Mouse (Mus musculus) MEL (cell line): ENCODE measurements around the gene Timp1. TPM values are rescaled to one million over a fixed set of nuclear protein-coding genes. Genes with fewer than 3 reads are reported as not detected.

Experiments
- DNase-seq: peaks from one replicate; pipeline ENCODE4 v3.0.0; 2011; ENCODE audit warnings: low read depth, low spot score
- H3K27ac ChIP-seq: 2 replicates; pipeline ENCODE4 v1.5.1; 2012; ENCODE audit warnings: low read depth, mild to moderate bottlenecking, control low read depth, low read length, moderate library complexity; ENCODE audit not compliant: control insufficient read depth
- H3K27me3 ChIP-seq, 2 experiments: fragments of 150-350 bp in 1 of 2; sonication (generic) in 1 of 2; 2 replicates each; pipeline ENCODE4 v1.6.1; 2012; ENCODE audit warnings: low read length in 2 of 2, mild to moderate bottlenecking in 2 of 2, improper control_type of control experiment in 1 of 2, moderate library complexity in 1 of 2; ENCODE audit not compliant: insufficient read depth in 2 of 2, control insufficient read depth in 1 of 2
- H3K36me3 ChIP-seq, 2 experiments: 2 replicates each; pipeline ENCODE4 v1.6.1; 2012 to 2014; ENCODE audit warnings: low read length in 2 of 2, improper control_type of control experiment in 1 of 2, inconsistent platforms in 1 of 2, mild to moderate bottlenecking in 1 of 2; ENCODE audit not compliant: insufficient read depth in 2 of 2, control insufficient read depth in 1 of 2
- H3K4me1 ChIP-seq, 2 experiments: fragments of 150-350 bp in 1 of 2; sonication (generic) in 1 of 2; 2 replicates each; pipeline ENCODE4 v1.6.1; 2012; ENCODE audit warnings: low read length in 2 of 2, improper control_type of control experiment in 1 of 2, mild to moderate bottlenecking in 1 of 2; ENCODE audit not compliant: insufficient read depth in 2 of 2, control insufficient read depth in 1 of 2
- H3K4me3 ChIP-seq, 2 experiments: fragments of 150-350 bp in 1 of 2; sonication (generic) in 1 of 2; 2 replicates each; pipeline ENCODE4 v1.5.1; 2012; ENCODE audit warnings: low read depth in 2 of 2, low read length in 2 of 2, mild to moderate bottlenecking in 2 of 2, moderate library complexity in 2 of 2, control low read depth in 1 of 2, improper control_type of control experiment in 1 of 2; ENCODE audit not compliant: control insufficient read depth in 1 of 2, insufficient read depth in 1 of 2
- H3K79me2 ChIP-seq: 2 replicates; pipeline ENCODE4 v1.6.1; 2012; ENCODE audit warnings: mild to moderate bottlenecking, low read length, moderate library complexity; ENCODE audit not compliant: control insufficient read depth, poor library complexity, insufficient read depth
- H3K9ac ChIP-seq: 2 replicates; pipeline ENCODE4 v1.6.1; 2012; ENCODE audit warnings: low read depth, mild to moderate bottlenecking, control low read depth, low read length, moderate library complexity; ENCODE audit not compliant: control insufficient read depth, poor library complexity, severe bottlenecking
- H3K9me3 ChIP-seq: fragments of 150-350 bp; sonication (generic); replicated peaks from 2 replicates; pipeline ENCODE4 v1.6.1; 2012; ENCODE audit warnings: mild to moderate bottlenecking, low read length, improper control_type of control experiment, moderate library complexity; ENCODE audit not compliant: insufficient read depth
- BHLHE40 ChIP-seq: IDR thresholded peaks from 2 replicates; pipeline ENCODE4 v1.6.1; 2012; ENCODE audit warnings: low read depth, mild to moderate bottlenecking, inconsistent platforms, low read length, improper control_type of control experiment, borderline replicate concordance
- E2F4 ChIP-seq: IDR thresholded peaks from 2 replicates; pipeline ENCODE4 v1.6.1; 2011; ENCODE audit warnings: low read depth, low read length, improper control_type of control experiment, borderline replicate concordance
- GABPA ChIP-seq: IDR thresholded peaks from 2 replicates; pipeline ENCODE4 v1.6.1; 2012; ENCODE audit warnings: low read depth, mild to moderate bottlenecking, inconsistent platforms, low read length, improper control_type of control experiment, moderate library complexity
- GATA1 ChIP-seq: IDR thresholded peaks from 2 replicates; pipeline ENCODE4 v1.6.1; 2011; ENCODE audit warnings: low read depth, low read length, improper control_type of control experiment
- JUND ChIP-seq: IDR thresholded peaks from 2 replicates; pipeline ENCODE4 v1.6.1; 2011; ENCODE audit warnings: low read depth, mild to moderate bottlenecking, improper control_type of control experiment, low read length
- MAFK ChIP-seq: IDR thresholded peaks from 2 replicates; pipeline ENCODE4 v1.6.1; 2011; ENCODE audit warnings: low read depth, mild to moderate bottlenecking, low read length, improper control_type of control experiment, borderline replicate concordance
- MAX ChIP-seq: IDR thresholded peaks from 2 replicates; pipeline ENCODE4 v1.6.1; 2011; ENCODE audit warnings: low read length, improper control_type of control experiment
- MEF2A ChIP-seq: IDR thresholded peaks from 2 replicates; pipeline ENCODE4 v1.6.1; 2014; ENCODE audit warnings: low read depth, mild to moderate bottlenecking, inconsistent platforms, low read length, improper control_type of control experiment; ENCODE audit not compliant: poor library complexity, insufficient replicate concordance, severe bottlenecking; ENCODE audit errors: extremely low read depth
- MYC ChIP-seq: IDR thresholded peaks from 2 replicates; pipeline ENCODE4 v1.6.1; 2011; ENCODE audit warnings: low read depth, mild to moderate bottlenecking, low read length, improper control_type of control experiment, moderate library complexity
- POLR2AphosphoS2 ChIP-seq: IDR thresholded peaks from 2 replicates; pipeline ENCODE4 v1.6.1; 2011; ENCODE audit warnings: low read length, improper control_type of control experiment
- POLR2AphosphoS5 ChIP-seq: IDR thresholded peaks from 2 replicates; pipeline ENCODE4 v1.6.1; 2012; ENCODE audit warnings: low read depth, borderline replicate concordance, mild to moderate bottlenecking, inconsistent platforms, low read length, moderate library complexity, mixed read lengths
- SMC3 ChIP-seq: IDR thresholded peaks from 2 replicates; pipeline ENCODE4 v1.6.1; 2011; ENCODE audit warnings: low read depth, low read length, improper control_type of control experiment
- TBP ChIP-seq: IDR thresholded peaks from 2 replicates; pipeline ENCODE4 v1.8.0; 2011; ENCODE audit warnings: low read depth, low read length, improper control_type of control experiment
- USF2 ChIP-seq, 2 experiments: IDR thresholded peaks; 2 replicates each; pipeline ENCODE4 v1.6.1; 2011 to 2012; ENCODE audit warnings: improper control_type of control experiment in 2 of 2, low read length in 2 of 2, borderline replicate concordance in 1 of 2, inconsistent platforms in 1 of 2, low read depth in 1 of 2, mild to moderate bottlenecking in 1 of 2; ENCODE audit not compliant: insufficient read depth in 1 of 2
- ZKSCAN1 ChIP-seq: IDR thresholded peaks from 2 replicates; pipeline ENCODE4 v1.6.1; 2012; ENCODE audit warnings: low read depth, mild to moderate bottlenecking, inconsistent platforms, low read length, improper control_type of control experiment, moderate library complexity
- ZNF384 ChIP-seq: IDR thresholded peaks from 2 replicates; pipeline ENCODE4 v1.6.1; 2012; ENCODE audit warnings: low read depth, mild to moderate bottlenecking, inconsistent platforms, low read length, improper control_type of control experiment
- polyA plus RNA-seq, 2 experiments: library from polyadenylated mRNA; stranded (reverse) in 1 of 2; unstranded in 1 of 2; fragments of >175 nt in 1 of 2; fragments of >200 nt in 1 of 2; gene quantifications; 2 replicates each; pipeline versions ENCODE4 v1.2.1 to v1.2.4; 2012; ENCODE audit warnings: low replicate concordance in 2 of 2, low read depth in 1 of 2; ENCODE audit not compliant: insufficient read length in 2 of 2, insufficient read depth in 1 of 2, missing spikeins in 1 of 2
- total RNA-seq: library from RNA; depleted of rRNA; stranded (reverse); fragments of 300-350 nt; gene quantifications from 2 replicates; pipeline ENCODE4 v1.2.3, GENCODE M21; 2012

Gene Timp1
- total and polyA plus RNA-seq, 3 experiments, result 0.27 to 0.49 TPM; not detected in 1

GRCm38 (mm10) chrX:20868091-20868490, 1.9 kb upstream of the Timp1 start:
- Histone ChIP-seq H3K9me3 (no peaks in the 10 kb centered on the region), H3K27ac (no peak overlapping the region), H3K4me3 (no peak overlapping the region), H3K9ac (no peak overlapping the region), H3K27me3 (no peaks in the 10 kb centered on the region), H3K36me3 (no peaks in the 10 kb centered on the region), H3K4me1 (no peaks in the 10 kb centered on the region; a peak in 1 of 4 replicates), H3K79me2 (no peaks in the 10 kb centered on the region)
- DNase-seq, result no peak
- TF ChIP-seq SMC3 (no peak), GABPA (no peak), POLR2AphosphoS5 (no peak), POLR2AphosphoS2 (no peak), MYC (no peak), ZNF384 (no peak), MAX (no peak)

- H3K79me2 ChIP-seq, result no peaks in the 10 kb centered on the region
Observed at GRCm38 (mm10) chrX:20869203-20869602, 763 bp upstream of the Timp1 start.

GRCm38 (mm10) chrX:20872928-20873500, 3.0 kb downstream of the Timp1 start:
- Histone ChIP-seq H3K9me3 (no peaks in the 10 kb centered on the region), H3K4me3 (no peak overlapping the region), H3K27me3 (no peaks in the 10 kb centered on the region), H3K36me3 (no peaks in the 10 kb centered on the region), H3K9ac (no peak overlapping the region), H3K4me1 (no peaks in the 10 kb centered on the region; a peak in 1 of 4 replicates), H3K79me2 (no peaks in the 10 kb centered on the region), H3K27ac (no peak overlapping the region)
- DNase-seq, result no peak
- TF ChIP-seq JUND (no peak), E2F4 (no peak), TBP (no peak), MEF2A (no peak), MYC (no peak), BHLHE40 (no peak), GATA1 (no peak)

More at GRCm38 (mm10) chrX:20869203-20869602, 763 bp upstream of the Timp1 start:
- no peaks in the 10 kb centered on the region; a peak in 1 of 4 replicates for H3K4me1 ChIP-seq
- H3K27me3 ChIP-seq, result no peaks in the 10 kb centered on the region
- no peak overlapping the region for H3K27ac ChIP-seq
- no peak overlapping the region for H3K4me3 ChIP-seq
- H3K36me3 ChIP-seq, result no peaks in the 10 kb centered on the region
- DNase-seq, result no peak
- no peak overlapping the region for H3K9ac ChIP-seq
- TF ChIP-seq ZKSCAN1, result no peak
- TF ChIP-seq MAFK, result no peak
- no peak for TF ChIP-seq GATA1
- TF ChIP-seq USF2 (IDR thresholded peaks at IDR 0.05; ENCODE audit: borderline replicate concordance in 1 of 2, insufficient read depth in 1 of 2, low read depth in 1 of 2, low read length in 2 of 2), result no peak
- no peak for TF ChIP-seq TBP
- no peaks in the 10 kb centered on the region for H3K9me3 ChIP-seq
